Mouse (Mus musculus) lung, embryonic 15.5 days (tissue): Measurements from ENCODE around the gene Efcab9. TPM values are rescaled to one million over a fixed set of nuclear protein-coding genes. Genes with fewer than 3 reads are reported as not detected.

Experiments used
- ATAC-seq: fragments of 200-750 bp; cut with Nextera tagmentation; 2 replicates; pipeline ENCODE4 v1.8.0; 2017; ENCODE audit warnings: moderate number of reproducible peaks, borderline replicate concordance; ENCODE audit not compliant: low FRiP score, low TSS enrichment; ENCODE audit errors: extremely low read depth
- H3K27ac ChIP-seq: fragments of 300-500 bp; sonication (generic); 2 replicates; pipeline ENCODE4 v1.5.1; 2015; ENCODE audit warnings: moderate library complexity, mild to moderate bottlenecking, inconsistent platforms
- H3K27me3 ChIP-seq: fragments of 300-500 bp; sonication (generic); 2 replicates; pipeline ENCODE4 v1.6.1; 2015; ENCODE audit warnings: inconsistent platforms
- H3K36me3 ChIP-seq: fragments of 300-500 bp; sonication (generic); 2 replicates; pipeline ENCODE4 v1.6.1; 2015; ENCODE audit warnings: inconsistent platforms
- H3K4me1 ChIP-seq: fragments of 300-500 bp; sonication (generic); 2 replicates; pipeline ENCODE4 v1.6.1; 2015; ENCODE audit warnings: inconsistent platforms
- H3K4me2 ChIP-seq: fragments of 300-500 bp; sonication (generic); 2 replicates; pipeline ENCODE4 v1.6.1; 2015; ENCODE audit warnings: inconsistent platforms, mild to moderate bottlenecking, moderate library complexity
- H3K4me3 ChIP-seq: fragments of 300-500 bp; sonication (generic); 2 replicates; pipeline ENCODE4 v1.5.1; 2015; ENCODE audit warnings: mild to moderate bottlenecking, inconsistent platforms
- H3K9ac ChIP-seq: fragments of 300-500 bp; sonication (generic); 2 replicates; pipeline ENCODE4 v1.6.1; 2015; ENCODE audit warnings: inconsistent platforms
- H3K9me3 ChIP-seq: fragments of 300-500 bp; sonication (generic); 2 replicates; pipeline ENCODE4 v1.6.1; 2016; ENCODE audit warnings: inconsistent platforms
- WGBS: fragments of 180-500 bp; shearing (Covaris S2); methylation state at CpG from one replicate; pipeline ENCODE4 v1.1.7; 2015; 5-methylcytosine and 5-hydroxymethylcytosine counted together
- polyA plus RNA-seq: library from polyadenylated mRNA; unstranded; fragments of >200 nt; fragmentation: Nextera tagmentation; extraction: Ambion mirVana; gene quantifications from 2 replicates; pipeline ENCODE4 v1.2.1, GENCODE M21; 2015

The Efcab9 gene
- polyA plus RNA-seq, 1 experiment from 2014 or later, result 0.81 TPM

- Histone ChIP-seq H3K9me3 (no peaks in the 10 kb centered on the region), H3K4me1 (no peaks in the 10 kb centered on the region), H3K36me3 (peaks cover 7% of the 10 kb centered on the region; the same call in 1 of the 2 replicates), H3K4me3 (no peak overlapping the region), H3K27ac (no peak overlapping the region), H3K9ac (no peak overlapping the region), H3K4me2 (no peak overlapping the region), H3K27me3 (no peaks in the 10 kb centered on the region)
- 89% methylated on average over 2 of the region's 2 CpGs for WGBS
- ATAC-seq, result no peak
Measured at GRCm38 (mm10) chr11:32503711-32504110, 28.2 kb downstream of the Efcab9 start.

DNA sequence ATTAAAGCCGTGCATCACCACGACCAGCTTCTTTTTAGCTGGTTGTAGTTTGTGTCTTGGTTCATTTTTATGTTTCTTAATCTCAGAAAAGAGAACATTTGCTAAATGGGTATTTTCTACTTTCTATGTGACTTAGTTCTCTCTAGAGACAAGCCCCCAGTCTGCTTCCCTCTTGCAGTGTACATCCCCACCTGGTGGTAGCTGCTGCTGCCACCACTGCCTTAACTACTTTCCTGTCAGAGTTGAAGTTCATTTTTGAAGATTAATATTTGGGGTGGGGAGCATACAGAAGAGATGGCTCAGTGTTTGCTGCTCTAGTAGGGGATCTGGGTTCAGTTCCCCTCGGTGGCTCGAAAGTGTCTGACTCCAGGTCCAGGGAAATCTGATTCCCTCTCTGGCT, 31.9 kb downstream of the Efcab9 start:
- H3K27ac ChIP-seq, result no peak overlapping the region
- H3K9me3 ChIP-seq, result no peaks in the 10 kb centered on the region
- no peak overlapping the region for H3K4me2 ChIP-seq
- H3K4me3 ChIP-seq, result no peak overlapping the region
- H3K36me3 ChIP-seq, result peaks cover 7% of the 10 kb centered on the region; the same call in 1 of the 2 replicates
- H3K27me3 ChIP-seq, result no peaks in the 10 kb centered on the region
- H3K4me1 ChIP-seq, result no peaks in the 10 kb centered on the region
- H3K9ac ChIP-seq, result no peak overlapping the region
- WGBS, result 89% methylated on average over 4 of the region's 4 CpGs
- no peak for ATAC-seq

- WGBS, result 78% methylated on average over 7 of the region's 7 CpGs
- no peaks in the 10 kb centered on the region for H3K4me1 ChIP-seq
Measured at GRCm38 (mm10) chr11:32498757-32499535, 32.9 kb downstream of the Efcab9 start.

GRCm38 (mm10) chr11:32495283-32495682, 36.6 kb downstream of the Efcab9 start:
- Histone ChIP-seq H3K4me3 (no peak overlapping the region), H3K9ac (no peak overlapping the region), H3K4me1 (0 out of 2 replicates have a peak, but pooled peaks cover 5% of the 10 kb centered on the region), H3K9me3 (no peaks in the 10 kb centered on the region), H3K36me3 (peaks cover 4% of the 10 kb centered on the region; the same call in 1 of the 2 replicates), H3K4me2 (no peak overlapping the region), H3K27ac (no peak overlapping the region), H3K27me3 (no peaks in the 10 kb centered on the region)
- no peak for ATAC-seq
- 67% methylated on average over 2 of the region's 2 CpGs for WGBS

More at GRCm38 (mm10) chr11:32498757-32499535, 32.9 kb downstream of the Efcab9 start:
- no peak overlapping the region for H3K4me3 ChIP-seq
- no peak for ATAC-seq
- no peak overlapping the region for H3K9ac ChIP-seq
- no peaks in the 10 kb centered on the region for H3K27me3 ChIP-seq
- H3K27ac ChIP-seq, result no peak overlapping the region
- peaks cover 7% of the 10 kb centered on the region; the same call in 1 of the 2 replicates for H3K36me3 ChIP-seq
- no peak overlapping the region for H3K4me2 ChIP-seq
- no peaks in the 10 kb centered on the region for H3K9me3 ChIP-seq

DNA sequence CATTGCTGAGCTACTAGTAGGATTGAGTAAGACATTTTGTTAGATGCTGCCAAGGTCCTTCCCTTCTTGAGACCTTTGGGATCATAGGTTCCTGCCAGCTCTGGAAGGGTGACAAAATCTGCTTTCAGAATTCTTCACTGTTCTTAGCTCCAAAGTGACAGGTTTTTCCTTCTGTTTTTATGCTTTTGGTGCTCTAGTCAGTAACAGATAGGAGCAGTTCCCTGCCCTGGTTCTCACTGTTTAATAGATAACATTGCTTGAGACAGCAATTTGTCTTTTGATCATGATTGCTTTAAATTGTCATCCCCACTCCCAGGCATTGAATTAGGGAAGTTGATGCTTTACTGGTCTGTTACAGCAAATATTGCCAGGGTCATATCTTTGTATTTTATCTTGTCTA, 38.6 kb downstream of the Efcab9 start:
- H3K9ac ChIP-seq, result no peak overlapping the region
- no peak overlapping the region for H3K27ac ChIP-seq
- peaks cover 20% of the 10 kb centered on the region for H3K4me1 ChIP-seq
- ATAC-seq, result no peak
- no peaks in the 10 kb centered on the region for H3K36me3 ChIP-seq
- no peak overlapping the region for H3K4me3 ChIP-seq
- H3K27me3 ChIP-seq, result no peaks in the 10 kb centered on the region
- no peak overlapping the region for H3K4me2 ChIP-seq
- no peaks in the 10 kb centered on the region for H3K9me3 ChIP-seq

GRCm38 (mm10) chr11:32491079-32491478, 40.8 kb downstream of the Efcab9 start:
- no peaks in the 10 kb centered on the region for H3K9me3 ChIP-seq
- no peak overlapping the region for H3K9ac ChIP-seq
- H3K4me1 ChIP-seq, result peaks cover 26% of the 10 kb centered on the region
- 96% methylated on average over 2 of the region's 2 CpGs for WGBS
- ATAC-seq, result no peak
- no peaks in the 10 kb centered on the region for H3K27me3 ChIP-seq
- H3K4me2 ChIP-seq, result no peak overlapping the region
- no peak overlapping the region for H3K27ac ChIP-seq
- no peaks in the 10 kb centered on the region for H3K36me3 ChIP-seq
- no peak overlapping the region for H3K4me3 ChIP-seq

GRCm38 (mm10) chr11:32488808-32489670, 42.8 kb downstream of the Efcab9 start:
- Histone ChIP-seq H3K4me1 (peaks cover 26% of the 10 kb centered on the region), H3K4me3 (no peak overlapping the region), H3K9me3 (no peaks in the 10 kb centered on the region), H3K27ac (peak overlapping the region; percentile 72), H3K27me3 (no peaks in the 10 kb centered on the region), H3K36me3 (no peaks in the 10 kb centered on the region), H3K9ac (no peak overlapping the region), H3K4me2 (no peak overlapping the region)
- ATAC-seq, result peak; percentile 67
- 49% methylated on average over 5 of the region's 5 CpGs for WGBS

- Histone ChIP-seq H3K27ac (peak overlapping the region; percentile 72), H3K9me3 (no peaks in the 10 kb centered on the region), H3K4me3 (no peak overlapping the region), H3K9ac (no peak overlapping the region), H3K4me2 (no peak overlapping the region), H3K4me1 (peaks cover 26% of the 10 kb centered on the region), H3K36me3 (no peaks in the 10 kb centered on the region), H3K27me3 (no peaks in the 10 kb centered on the region)
- ATAC-seq, result peak; percentile 39; the same call in 1 of the 2 replicates
Measured at GRCm38 (mm10) chr11:32488344-32488743, 43.5 kb downstream of the Efcab9 start.

- Histone ChIP-seq H3K9ac (no peak overlapping the region), H3K4me3 (no peak overlapping the region), H3K4me1 (peaks cover 26% of the 10 kb centered on the region), H3K27me3 (no peaks in the 10 kb centered on the region), H3K9me3 (no peaks in the 10 kb centered on the region), H3K36me3 (no peaks in the 10 kb centered on the region), H3K27ac (no peak overlapping the region), H3K4me2 (no peak overlapping the region)
- no peak for ATAC-seq
- 89% methylated on average over 3 of the region's 3 CpGs for WGBS
Measured at GRCm38 (mm10) chr11:32487501-32487900, 44.4 kb downstream of the Efcab9 start.

GRCm38 (mm10) chr11:32486621-32487020, 45.3 kb downstream of the Efcab9 start:
- peaks cover 26% of the 10 kb centered on the region for H3K4me1 ChIP-seq
- H3K36me3 ChIP-seq, result no peaks in the 10 kb centered on the region
- H3K4me3 ChIP-seq, result no peak overlapping the region
- ATAC-seq, result no peak
- no peak overlapping the region for H3K9ac ChIP-seq
- H3K9me3 ChIP-seq, result no peaks in the 10 kb centered on the region
- H3K27me3 ChIP-seq, result no peaks in the 10 kb centered on the region
- WGBS, result 39% methylated on average over 3 of the region's 3 CpGs
- H3K27ac ChIP-seq, result no peak overlapping the region
- H3K4me2 ChIP-seq, result no peak overlapping the region

GRCm38 (mm10) chr11:32485290-32485689, 46.6 kb downstream of the Efcab9 start:
- H3K36me3 ChIP-seq, result no peaks in the 10 kb centered on the region
- no peak overlapping the region for H3K27ac ChIP-seq
- 47% methylated on average over 3 of the region's 3 CpGs for WGBS
- no peak for ATAC-seq
- no peak overlapping the region for H3K9ac ChIP-seq
- no peaks in the 10 kb centered on the region for H3K9me3 ChIP-seq
- H3K27me3 ChIP-seq, result no peaks in the 10 kb centered on the region
- H3K4me1 ChIP-seq, result peaks cover 21% of the 10 kb centered on the region
- no peak overlapping the region for H3K4me2 ChIP-seq
- no peak overlapping the region for H3K4me3 ChIP-seq

DNA sequence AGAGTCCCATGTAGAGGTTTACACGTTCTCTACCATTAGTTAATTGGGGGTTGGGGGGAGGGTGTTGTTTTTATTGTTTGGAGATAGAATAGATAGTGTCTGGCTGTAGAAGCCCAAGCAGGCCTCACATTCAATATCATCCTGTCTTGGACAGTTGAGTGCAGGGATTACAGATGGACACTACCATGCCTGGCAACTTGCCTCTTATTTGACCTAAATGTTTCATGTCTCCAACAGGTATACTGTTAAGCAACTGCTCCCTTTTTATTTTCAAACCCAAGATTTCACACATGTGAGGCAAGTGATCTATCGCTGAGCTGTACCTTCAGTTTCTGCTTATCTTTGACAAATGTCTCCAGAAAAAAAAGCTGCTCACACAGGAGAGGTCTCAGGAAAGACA, 50.4 kb downstream of the Efcab9 start:
- 68% methylated on average over 2 of the region's 2 CpGs for WGBS

More for the DNA sequence above, 50.4 kb downstream of the Efcab9 start:
- no peaks in the 10 kb centered on the region for H3K27me3 ChIP-seq
- ATAC-seq, result no peak
- H3K4me3 ChIP-seq, result no peak overlapping the region
- H3K9me3 ChIP-seq, result no peaks in the 10 kb centered on the region
- H3K27ac ChIP-seq, result no peak overlapping the region
- H3K9ac ChIP-seq, result no peak overlapping the region
- peaks cover 4% of the 10 kb centered on the region; the same call in 1 of the 2 replicates for H3K4me1 ChIP-seq
- no peak overlapping the region for H3K4me2 ChIP-seq
- H3K36me3 ChIP-seq, result no peaks in the 10 kb centered on the region
